Mouse (Mus musculus) thymus, adult 2 months (tissue): ENCODE measurements around the gene Spi1. TPM values are rescaled to one million over a fixed set of nuclear protein-coding genes. Genes with fewer than 3 reads are reported as not detected.

Source experiments
- DNase-seq: peaks from one replicate; pipeline ENCODE4 v3.0.0; 2021
- H3K27ac ChIP-seq: fragments of 200-500 bp; 2 replicates; pipeline ENCODE4 v1.5.1; 2012; ENCODE audit warnings: low read length, control low read depth; ENCODE audit not compliant: control insufficient read depth, insufficient read depth
- H3K27me3 ChIP-seq: fragments of 200-500 bp; 2 replicates; pipeline ENCODE4 v1.6.1; 2012; ENCODE audit warnings: mild to moderate bottlenecking, low read length, moderate library complexity, mixed read lengths; ENCODE audit not compliant: control insufficient read depth, insufficient read depth
- H3K36me3 ChIP-seq: fragments of 200-500 bp; 2 replicates; pipeline ENCODE4 v1.6.1; 2012; ENCODE audit warnings: mild to moderate bottlenecking, low read length, moderate library complexity; ENCODE audit not compliant: control insufficient read depth, insufficient read depth
- H3K4me1 ChIP-seq: fragments of 200-500 bp; replicated peaks from 2 replicates; pipeline ENCODE4 v1.6.1; 2012; ENCODE audit warnings: low read length; ENCODE audit not compliant: control insufficient read depth, insufficient read depth
- H3K4me3 ChIP-seq: fragments of 200-500 bp; 2 replicates; pipeline ENCODE4 v1.5.1; 2012; ENCODE audit warnings: mild to moderate bottlenecking, low read length, control low read depth, moderate library complexity; ENCODE audit not compliant: control insufficient read depth, insufficient read depth
- CTCF ChIP-seq: fragments of 200-500 bp; IDR thresholded peaks from 2 replicates; pipeline ENCODE4 v1.5.1; 2012; ENCODE audit warnings: mild to moderate bottlenecking, control low read depth, low read length, moderate library complexity, borderline replicate concordance; ENCODE audit not compliant: control insufficient read depth, poor library complexity, insufficient read depth; ENCODE audit errors: extremely low read depth
- POLR2A ChIP-seq: fragments of 200-500 bp; IDR thresholded peaks from 2 replicates; pipeline ENCODE4 v1.6.1; 2012; ENCODE audit warnings: mild to moderate bottlenecking, low read length, control low read depth, moderate library complexity; ENCODE audit not compliant: control insufficient read depth, poor library complexity, insufficient read depth; ENCODE audit errors: extremely low read depth
- WGBS: fragments of 180-500 bp; shearing (Covaris S2); methylation state at CpG from one replicate; pipeline ENCODE4 v1.1.7; 2018; 5-methylcytosine and 5-hydroxymethylcytosine counted together
- polyA plus RNA-seq: library from polyadenylated mRNA; depleted of rRNA; stranded (reverse); fragments of >200 nt; gene quantifications from 2 replicates; pipeline ENCODE4 v1.2.3, GENCODE M21; 2012

The Spi1 gene
- polyA plus RNA-seq, 1 experiment = 55.7 TPM

DNA sequence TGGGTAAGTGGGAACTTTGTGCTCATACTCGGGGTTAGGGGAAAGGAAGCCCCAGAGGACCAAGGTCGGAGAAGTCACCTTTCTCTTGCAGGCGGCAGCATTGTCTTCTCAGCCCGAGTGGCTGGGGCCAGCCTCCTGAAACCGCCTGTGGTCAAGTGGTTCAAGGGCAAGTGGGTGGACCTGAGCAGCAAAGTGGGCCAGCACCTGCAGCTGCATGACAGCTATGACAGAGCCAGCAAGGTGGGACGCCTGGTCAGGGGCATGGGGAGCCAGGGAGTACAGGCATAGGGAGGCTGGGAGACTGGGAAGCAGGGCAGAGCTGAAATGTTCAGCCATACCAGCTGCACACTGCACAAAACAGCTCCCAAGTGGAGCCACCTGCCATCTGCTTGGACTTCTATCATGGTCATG lies 38.1 kb downstream of the Spi1 start:
- TF ChIP-seq POLR2A (no peak), CTCF (no peak)
- Histone ChIP-seq H3K27ac (no peak overlapping the region), H3K27me3 (no peaks in the 10 kb centered on the region), H3K36me3 (no peaks in the 10 kb centered on the region), H3K4me1 (no peaks in the 10 kb centered on the region), H3K4me3 (no peak overlapping the region)
- WGBS = 69% methylated on average over 6 of the region's 6 CpGs
- no peak for DNase-seq

DNA sequence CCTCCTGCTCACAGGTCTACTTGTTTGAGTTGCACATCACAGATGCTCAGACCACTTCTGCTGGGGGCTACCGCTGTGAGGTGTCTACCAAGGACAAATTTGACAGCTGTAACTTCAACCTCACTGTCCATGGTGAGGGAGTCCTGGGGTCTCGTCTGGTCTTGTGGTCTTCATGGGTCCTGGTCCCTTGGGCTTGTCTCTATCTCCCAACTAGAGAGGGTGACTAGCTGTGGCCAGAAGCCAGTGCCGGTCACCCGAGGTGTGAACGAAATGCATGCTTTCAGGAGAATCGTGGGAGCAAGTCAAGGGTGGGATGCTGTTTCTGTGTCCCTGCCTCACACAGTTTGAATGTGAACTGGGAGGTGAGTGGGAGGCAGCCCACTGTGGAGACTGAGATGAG lies 38.8 kb downstream of the Spi1 start:
- TF ChIP-seq POLR2A (no peak), CTCF (no peak)
- Histone ChIP-seq H3K36me3 (no peaks in the 10 kb centered on the region), H3K27ac (no peak overlapping the region), H3K4me3 (no peak overlapping the region), H3K4me1 (no peaks in the 10 kb centered on the region), H3K27me3 (no peaks in the 10 kb centered on the region)
- no peak for DNase-seq
- 90% methylated on average over 6 of the region's 6 CpGs for WGBS

DNA sequence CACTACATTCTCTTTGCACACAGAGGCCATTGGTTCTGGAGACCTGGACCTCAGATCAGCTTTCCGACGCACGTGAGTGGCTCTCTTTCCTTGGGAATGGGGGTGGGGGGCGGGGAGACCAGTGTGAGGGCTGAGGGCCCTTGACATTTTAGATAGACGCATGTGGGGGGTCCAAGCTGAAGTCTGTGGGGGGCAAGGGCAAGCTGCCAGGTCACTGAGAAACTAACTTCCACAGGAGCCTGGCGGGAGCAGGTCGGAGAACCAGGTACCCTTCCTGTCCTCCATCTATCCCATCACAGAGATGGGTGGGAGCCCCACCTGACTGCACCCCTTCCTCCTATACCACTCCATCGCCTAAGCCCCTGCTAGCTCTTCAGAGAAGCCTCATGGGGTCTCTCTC lies 39.3 kb downstream of the Spi1 start:
- no peaks in the 10 kb centered on the region for H3K27me3 ChIP-seq
- TF ChIP-seq POLR2A (no peak), CTCF (no peak)
- H3K27ac ChIP-seq = no peak overlapping the region
- 91% methylated on average over 8 of the region's 8 CpGs for WGBS
- H3K4me3 ChIP-seq = no peak overlapping the region
- H3K4me1 ChIP-seq = no peaks in the 10 kb centered on the region
- no peaks in the 10 kb centered on the region for H3K36me3 ChIP-seq
- no peak for DNase-seq

DNA sequence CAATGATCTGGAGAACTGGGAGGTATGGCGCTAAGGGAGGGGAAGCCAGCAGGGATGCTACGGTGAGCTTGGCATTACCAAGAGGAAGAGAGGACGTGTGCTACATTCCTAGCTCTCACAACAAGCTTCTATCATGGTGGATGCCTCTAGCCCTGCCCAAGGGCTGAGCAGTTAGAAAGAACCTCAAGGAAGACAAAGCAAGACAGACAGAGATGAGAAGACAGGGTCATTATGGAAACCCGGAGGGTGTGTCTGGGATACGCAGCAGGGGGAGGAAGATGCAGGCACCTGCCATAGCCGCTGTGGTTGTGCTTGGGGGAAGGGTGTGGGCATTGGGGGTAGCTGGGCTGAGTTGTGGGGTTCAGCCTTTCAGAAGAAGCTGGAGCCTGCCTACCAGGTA lies 41.3 kb downstream of the Spi1 start:
- no peaks in the 10 kb centered on the region for H3K36me3 ChIP-seq
- WGBS = 85% methylated on average over 6 of the region's 6 CpGs

DNA sequence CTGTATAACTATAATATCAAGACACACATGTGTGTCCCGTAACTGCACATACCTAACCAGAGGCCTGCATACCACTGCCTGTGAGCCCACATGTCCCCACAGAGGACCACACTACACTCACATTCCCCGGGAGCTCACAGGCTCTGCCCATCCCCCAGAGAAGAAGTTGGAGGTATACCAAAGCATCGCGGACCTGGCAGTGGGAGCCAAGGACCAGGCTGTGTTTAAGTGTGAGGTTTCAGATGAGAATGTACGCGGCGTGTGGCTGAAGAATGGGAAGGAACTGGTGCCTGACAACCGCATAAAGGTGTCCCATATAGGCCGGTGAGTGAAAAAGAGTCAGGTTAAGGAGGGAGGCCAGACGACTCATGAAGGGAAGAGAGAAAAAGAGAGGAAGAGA lies 42.9 kb downstream of the Spi1 start:
- Histone ChIP-seq H3K4me1 (no peaks in the 10 kb centered on the region), H3K27ac (no peak overlapping the region), H3K27me3 (no peaks in the 10 kb centered on the region), H3K4me3 (no peak overlapping the region), H3K36me3 (no peaks in the 10 kb centered on the region)
- TF ChIP-seq POLR2A (no peak), CTCF (no peak)
- no peak for DNase-seq
- 94% methylated on average over 10 of the region's 10 CpGs for WGBS

More for the DNA sequence above, 41.3 kb downstream of the Spi1 start:
- no peak overlapping the region for H3K4me3 ChIP-seq
- H3K27ac ChIP-seq = no peak overlapping the region
- no peaks in the 10 kb centered on the region for H3K27me3 ChIP-seq
- no peaks in the 10 kb centered on the region for H3K4me1 ChIP-seq
- TF ChIP-seq POLR2A (no peak), CTCF (no peak)
- DNase-seq = no peak

DNA sequence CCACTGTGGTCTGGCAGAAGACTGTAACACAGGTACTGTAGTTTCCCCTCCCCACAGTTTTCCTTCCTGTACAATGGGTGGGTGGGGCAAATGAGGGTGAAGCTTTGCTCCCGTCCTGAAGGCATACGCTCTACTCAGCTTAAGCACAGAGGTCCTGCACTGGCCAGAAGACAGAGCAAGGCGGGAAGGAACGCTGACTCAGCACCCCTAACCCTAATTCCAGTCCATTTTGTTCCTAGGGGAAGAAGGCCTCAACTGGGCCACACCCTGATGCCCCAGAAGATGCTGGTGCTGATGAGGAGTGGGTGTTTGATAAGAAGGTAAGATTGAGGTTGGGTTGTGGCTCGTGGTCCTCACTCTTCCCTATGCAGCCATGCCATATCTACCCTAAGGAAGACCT lies 46.6 kb downstream of the Spi1 start:
- Histone ChIP-seq H3K27me3 (no peaks in the 10 kb centered on the region), H3K4me1 (no peaks in the 10 kb centered on the region), H3K36me3 (no peaks in the 10 kb centered on the region), H3K27ac (no peak overlapping the region), H3K4me3 (no peak overlapping the region)
- no peak for DNase-seq
- 92% methylated on average over 5 of the region's 5 CpGs for WGBS
- TF ChIP-seq CTCF (no peak), POLR2A (no peak)

DNA sequence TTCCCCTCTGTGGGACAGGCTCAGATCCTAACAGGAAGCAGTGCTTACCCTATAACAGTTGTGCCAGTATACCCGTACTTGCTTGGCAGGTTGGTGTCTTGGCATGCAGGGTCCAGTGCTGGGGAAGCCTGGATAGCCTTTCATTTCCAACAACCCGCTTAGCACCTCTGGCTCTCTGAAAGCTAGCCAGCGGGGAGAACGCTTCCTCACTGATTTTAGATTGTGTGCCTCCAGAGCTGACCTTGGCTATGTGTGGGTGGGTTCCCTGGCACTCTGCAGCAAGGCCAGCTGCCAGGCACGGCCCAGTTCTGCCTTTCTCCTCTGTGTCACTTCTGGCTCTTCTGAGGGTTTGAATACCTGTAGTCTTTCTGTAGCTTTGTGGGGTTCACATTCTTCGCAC lies 47.9 kb downstream of the Spi1 start:
- H3K36me3 ChIP-seq = no peaks in the 10 kb centered on the region
- no peak for TF ChIP-seq POLR2A
- TF ChIP-seq CTCF = no peak
- H3K4me1 ChIP-seq = no peaks in the 10 kb centered on the region
- DNase-seq = no peak
- H3K27ac ChIP-seq = no peak overlapping the region
- no peak overlapping the region for H3K4me3 ChIP-seq
- no peaks in the 10 kb centered on the region for H3K27me3 ChIP-seq
- 97% methylated on average over 6 of the region's 6 CpGs for WGBS
